Mouse (Mus musculus) splenic B cell, adult 2 months (primary cell): ENCODE measurements at regions not wholly inside any gene's neighbourhood (a gene's known extent, or its start where the extent isn't known, plus 50 kb on each side); places are given as distances from the start of the nearest gene placed in this dataset.

Experiments
- DNase-seq: peaks from one replicate; pipeline ENCODE4 v3.0.0-alpha.2; 2011; ENCODE audit warnings: low read depth, low spot score
- H3K27me3 ChIP-seq: 2 replicates; pipeline ENCODE4 v1.6.1; 2012; ENCODE audit warnings: mild to moderate bottlenecking, low read length, moderate library complexity, mixed read lengths; ENCODE audit not compliant: control insufficient read depth, poor library complexity, insufficient read depth, severe bottlenecking
- H3K36me3 ChIP-seq: 2 replicates; pipeline ENCODE4 v1.6.1; 2012; ENCODE audit warnings: mild to moderate bottlenecking, low read length, moderate library complexity, mixed read lengths; ENCODE audit not compliant: control insufficient read depth, poor library complexity, insufficient read depth, severe bottlenecking

DNA sequence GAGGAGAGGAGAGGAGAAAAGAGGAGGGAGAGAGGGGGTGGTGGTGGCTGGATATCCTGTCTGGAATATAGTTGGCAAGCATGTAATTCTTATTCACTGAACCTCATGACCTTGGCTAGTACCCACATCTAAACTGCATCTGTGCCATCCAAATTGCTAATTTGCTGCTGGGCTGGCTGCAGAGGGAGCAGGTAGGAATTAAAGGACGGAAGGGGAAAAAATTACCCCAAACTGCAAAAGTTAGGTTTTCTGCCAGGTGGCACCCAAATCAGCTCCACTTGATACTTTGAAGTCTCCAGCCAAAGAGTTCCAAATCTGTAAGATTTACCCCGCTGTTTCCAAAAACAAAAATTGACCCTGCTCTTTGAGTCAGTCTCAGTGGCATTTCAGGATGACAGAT, 466.2 kb upstream of the Tnp1 start:
- Histone ChIP-seq H3K27me3 (no peaks in the 10 kb centered on the region), H3K36me3 (no peaks in the 10 kb centered on the region)
- DNase-seq = no peak

DNA sequence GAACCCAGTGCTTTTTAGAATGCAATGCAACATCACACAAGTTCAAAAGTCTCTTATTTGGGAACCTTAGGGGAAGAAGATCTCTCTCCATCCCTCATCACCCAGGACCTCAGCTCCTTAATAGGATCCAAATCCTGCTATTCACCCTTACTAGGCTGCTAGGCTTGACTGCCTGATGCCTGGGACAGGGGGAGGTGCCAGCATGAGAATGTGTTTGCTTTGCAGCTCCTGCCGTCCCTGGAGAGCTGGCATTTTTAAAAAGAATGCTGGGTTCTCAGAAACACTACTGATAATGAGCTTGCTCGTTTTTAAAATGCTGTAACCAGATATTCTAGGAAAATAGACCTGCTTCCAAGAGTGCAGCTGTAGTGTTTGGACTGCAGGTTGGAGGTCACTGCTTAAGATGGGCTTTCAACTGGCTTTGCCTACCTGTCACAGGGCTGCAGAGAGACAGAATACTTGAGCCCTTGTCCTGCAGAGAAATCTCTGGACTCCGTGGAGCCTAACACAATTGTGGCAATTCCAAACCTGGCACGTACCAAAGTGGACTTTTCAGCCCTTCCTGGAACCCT, 463.7 kb upstream of the Tnp1 start:
- no peaks in the 10 kb centered on the region for H3K36me3 ChIP-seq
- no peak for DNase-seq
- no peaks in the 10 kb centered on the region for H3K27me3 ChIP-seq

DNA sequence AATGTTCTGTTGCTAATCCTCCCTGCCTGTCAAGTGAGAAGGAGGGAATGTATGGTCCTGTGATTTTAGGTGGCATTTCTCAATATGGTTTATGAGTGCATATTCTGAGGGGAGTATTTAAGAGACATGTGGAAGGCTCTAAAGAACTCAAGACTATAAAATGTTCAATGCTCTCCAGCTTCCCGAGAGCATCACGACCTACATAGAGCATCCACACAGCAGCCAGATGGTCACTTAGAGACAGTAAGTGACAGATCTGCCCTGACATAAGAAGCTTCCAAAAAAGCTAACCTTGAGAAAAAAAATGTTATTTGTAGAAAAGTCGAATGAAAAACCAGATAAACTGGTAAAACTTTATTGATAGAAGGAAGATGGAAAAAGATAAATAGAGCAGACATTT, 444.9 kb upstream of the Tnp1 start:
- no peaks in the 10 kb centered on the region for H3K27me3 ChIP-seq
- H3K36me3 ChIP-seq = no peaks in the 10 kb centered on the region
- no peak for DNase-seq

DNA sequence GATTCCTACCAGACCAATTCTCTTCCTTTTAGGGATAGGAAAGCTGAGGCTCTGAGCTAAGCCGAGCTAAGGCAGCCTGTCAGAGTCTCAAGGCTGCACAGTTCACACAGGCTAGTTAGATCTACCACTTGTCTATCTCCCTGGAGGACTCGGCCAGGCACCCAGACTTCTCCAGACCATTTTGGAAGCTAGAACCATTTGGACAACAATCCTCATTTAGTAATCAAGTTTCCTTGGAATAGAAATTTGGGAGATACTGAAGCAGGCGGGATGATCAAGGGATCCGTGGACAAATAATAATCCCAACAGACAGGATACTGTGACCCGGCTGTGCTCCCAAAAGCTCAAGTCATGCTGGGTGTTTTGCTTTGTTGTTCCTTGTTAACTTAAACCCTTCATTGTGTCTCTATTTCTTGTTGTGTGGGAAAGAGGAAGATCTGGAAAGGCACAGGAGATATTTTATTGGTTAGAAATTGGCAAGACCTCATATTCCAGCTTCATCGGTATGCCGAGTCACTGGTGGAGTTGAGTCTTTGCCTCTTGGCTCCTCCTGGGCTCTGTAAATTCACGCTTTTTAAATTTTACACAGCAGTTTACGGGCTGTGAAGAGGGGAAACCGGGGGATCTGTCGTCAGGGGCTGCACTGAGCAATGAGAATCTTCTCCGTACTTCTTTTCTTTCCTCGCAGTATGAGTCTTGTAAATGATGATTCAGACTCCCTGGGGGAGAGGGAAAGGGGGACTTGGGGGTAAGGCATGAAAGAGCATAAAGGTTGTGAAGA, 444.2 kb upstream of the Tnp1 start:
- Histone ChIP-seq H3K36me3 (no peaks in the 10 kb centered on the region), H3K27me3 (no peaks in the 10 kb centered on the region)
- no peak for DNase-seq

DNA sequence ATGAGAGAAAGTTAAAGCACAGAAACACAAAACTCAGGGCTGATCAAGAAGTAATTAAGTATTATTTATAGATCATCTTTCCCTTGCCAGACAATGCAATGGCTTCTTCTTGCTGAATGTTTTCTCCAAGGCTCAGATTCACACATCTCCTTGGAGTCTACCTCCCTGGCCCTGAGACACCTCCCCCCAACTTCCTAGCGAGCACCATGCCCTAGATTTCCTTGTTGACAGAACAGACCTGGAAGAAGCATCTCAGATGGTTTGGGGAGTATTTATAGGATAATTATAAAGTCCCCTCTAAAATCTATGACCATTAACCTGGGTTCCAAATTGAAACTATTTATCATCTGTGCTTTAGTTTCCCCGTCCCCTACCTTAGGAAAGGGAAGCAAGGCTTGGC, 441.6 kb upstream of the Tnp1 start:
- Histone ChIP-seq H3K27me3 (no peaks in the 10 kb centered on the region), H3K36me3 (no peaks in the 10 kb centered on the region)
- DNase-seq = no peak

DNA sequence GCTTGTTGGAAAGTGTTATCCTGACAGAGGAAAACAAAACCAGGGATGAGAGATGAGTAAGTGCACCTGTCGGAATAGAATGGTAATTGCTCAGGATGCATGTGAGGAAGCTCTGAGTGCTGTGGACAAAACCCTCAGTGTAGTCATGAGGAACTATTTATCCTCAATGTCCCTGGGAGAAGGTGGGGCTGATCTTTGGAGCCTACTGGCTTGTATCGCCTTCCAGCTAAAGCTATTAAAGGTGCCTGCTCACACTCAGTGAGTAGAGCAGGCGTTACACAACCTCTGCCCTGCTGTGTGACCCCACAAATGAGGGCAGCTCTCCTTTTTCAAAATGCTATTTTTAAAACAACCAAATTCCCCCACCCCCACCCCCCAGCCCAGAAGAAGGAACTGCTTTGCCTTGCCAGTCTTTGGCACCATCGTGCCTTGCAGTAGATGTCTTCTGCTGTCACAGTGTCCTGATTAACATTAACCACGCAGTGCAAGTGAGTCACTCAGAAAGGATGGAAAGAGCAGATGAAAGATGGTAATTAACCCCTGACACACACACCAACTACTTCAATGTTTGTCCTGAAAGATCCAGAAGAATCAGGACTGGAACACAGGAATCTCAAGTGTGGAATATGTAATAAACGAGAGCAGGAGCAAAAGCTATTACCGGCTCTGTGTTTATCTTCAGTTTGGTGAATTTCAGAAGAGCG, 440.8 kb upstream of the Tnp1 start:
- no peaks in the 10 kb centered on the region for H3K36me3 ChIP-seq
- DNase-seq = no peak

DNA sequence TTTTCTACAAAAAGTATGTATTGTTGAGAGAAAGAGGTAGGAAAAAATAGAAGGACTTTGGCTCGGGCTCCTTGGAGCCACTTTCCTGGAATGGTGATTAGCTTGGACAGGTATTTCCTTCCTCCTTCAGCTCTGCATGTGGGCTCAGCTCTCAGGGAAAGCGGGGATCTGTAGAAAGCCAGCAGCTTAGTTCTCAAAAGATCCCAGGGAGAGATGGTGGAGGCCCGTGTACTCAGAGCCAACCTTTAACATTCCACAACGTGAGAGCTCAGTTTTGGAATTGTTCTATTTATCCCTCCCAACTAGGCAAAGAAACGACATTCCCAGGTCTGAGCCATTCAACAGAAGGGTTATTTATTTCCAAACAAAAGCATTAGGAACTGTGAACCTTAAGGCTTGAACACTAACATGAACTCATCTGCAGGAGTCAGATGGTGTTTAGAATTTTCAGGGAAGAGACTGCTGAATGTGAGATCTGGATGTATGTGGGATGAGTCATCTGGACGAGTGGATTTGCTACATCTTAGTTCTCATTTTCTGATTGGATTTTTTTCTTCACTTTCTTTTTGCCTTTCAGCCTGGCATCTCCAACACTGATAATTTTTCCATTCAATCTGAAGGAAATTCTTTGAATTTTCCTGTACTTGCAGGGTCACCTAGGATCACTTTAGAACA, 428.6 kb upstream of the Tnp1 start:
- no peak for DNase-seq
- Histone ChIP-seq H3K27me3 (no peaks in the 10 kb centered on the region), H3K36me3 (no peaks in the 10 kb centered on the region)

More for the DNA sequence above, 440.8 kb upstream of the Tnp1 start:
- H3K27me3 ChIP-seq = no peaks in the 10 kb centered on the region

DNA sequence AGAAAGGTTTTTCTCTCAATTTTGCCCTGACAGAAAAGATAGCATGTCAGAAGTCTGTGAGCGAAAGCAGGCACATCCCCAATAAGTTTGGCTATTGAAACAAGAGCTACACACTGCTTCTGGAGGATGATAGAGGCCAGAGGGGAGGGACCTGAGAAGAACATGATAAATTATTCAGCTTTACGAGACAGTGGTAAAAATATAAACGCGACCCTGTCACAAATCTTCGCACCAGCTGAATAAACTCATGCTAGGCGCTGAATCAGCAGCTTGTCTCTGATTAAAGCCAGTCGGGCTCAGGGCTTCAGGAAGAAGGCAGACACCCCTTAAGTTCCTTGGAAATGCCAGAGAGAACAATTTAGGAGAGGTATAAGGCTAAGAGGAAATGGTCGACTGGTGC, 422.7 kb upstream of the Tnp1 start:
- no peak for DNase-seq
- H3K27me3 ChIP-seq = no peaks in the 10 kb centered on the region
- H3K36me3 ChIP-seq = no peaks in the 10 kb centered on the region

DNA sequence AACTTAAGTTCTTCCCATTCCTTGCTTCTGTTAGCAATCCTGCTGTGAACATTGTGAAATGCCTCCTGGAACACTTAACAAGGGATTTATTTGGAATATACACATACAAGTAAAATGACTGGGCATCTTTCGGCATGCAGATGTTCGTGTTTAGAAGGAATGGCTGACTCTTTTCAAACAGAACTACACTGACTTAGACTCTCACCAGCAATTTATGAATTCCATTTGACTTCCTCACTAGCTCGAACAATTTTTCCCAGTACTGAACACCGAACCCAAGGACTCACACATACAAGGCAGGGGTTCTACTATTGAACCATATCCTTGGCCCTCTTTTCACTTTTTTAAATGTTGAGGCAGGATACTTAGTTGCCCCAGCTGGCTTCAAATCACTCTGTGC, 412.4 kb upstream of the Tnp1 start:
- H3K27me3 ChIP-seq = no peaks in the 10 kb centered on the region
- H3K36me3 ChIP-seq = no peaks in the 10 kb centered on the region
- no peak for DNase-seq

DNA sequence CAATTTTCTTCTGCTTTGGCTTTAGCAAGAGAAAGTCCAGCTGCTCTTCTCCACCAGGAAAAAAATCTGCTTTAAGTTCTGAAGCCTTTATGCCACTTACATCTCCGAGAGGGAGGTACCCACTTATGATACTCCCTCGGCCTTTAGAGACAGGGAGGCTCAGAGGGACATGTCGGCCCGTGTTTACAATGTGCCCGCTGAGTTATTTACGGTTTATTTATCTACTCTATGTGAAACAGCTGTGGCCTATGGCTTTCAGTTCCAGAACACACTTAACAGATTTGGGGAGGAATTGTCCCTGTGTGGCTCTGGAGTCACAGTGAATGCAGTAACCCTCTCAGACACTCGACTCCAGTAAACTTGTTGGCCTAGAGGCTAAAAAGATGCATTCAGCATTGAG, 409.3 kb upstream of the Tnp1 start:
- Histone ChIP-seq H3K36me3 (no peaks in the 10 kb centered on the region), H3K27me3 (no peaks in the 10 kb centered on the region)
- DNase-seq = no peak

DNA sequence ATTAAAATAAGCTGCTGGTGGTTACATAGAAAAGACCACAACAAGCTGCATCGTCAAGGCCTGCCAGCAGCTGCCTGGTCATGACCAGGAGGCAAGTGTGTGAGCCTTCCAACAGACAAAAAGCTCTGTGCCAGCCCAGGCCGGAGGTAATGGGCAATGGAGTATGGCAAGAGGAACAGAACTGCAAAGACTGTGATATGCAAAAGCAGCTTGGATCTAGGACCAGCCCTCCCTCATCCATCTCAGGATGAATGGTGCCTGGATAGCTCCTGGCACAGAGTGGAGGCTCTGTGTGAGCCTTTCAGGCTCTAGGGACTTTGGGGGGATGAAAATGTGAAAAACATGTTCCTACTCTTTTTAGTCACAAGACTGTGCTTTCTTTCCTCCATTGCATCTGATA, 402.5 kb upstream of the Tnp1 start:
- no peak for DNase-seq
- Histone ChIP-seq H3K36me3 (no peaks in the 10 kb centered on the region), H3K27me3 (no peaks in the 10 kb centered on the region)

DNA sequence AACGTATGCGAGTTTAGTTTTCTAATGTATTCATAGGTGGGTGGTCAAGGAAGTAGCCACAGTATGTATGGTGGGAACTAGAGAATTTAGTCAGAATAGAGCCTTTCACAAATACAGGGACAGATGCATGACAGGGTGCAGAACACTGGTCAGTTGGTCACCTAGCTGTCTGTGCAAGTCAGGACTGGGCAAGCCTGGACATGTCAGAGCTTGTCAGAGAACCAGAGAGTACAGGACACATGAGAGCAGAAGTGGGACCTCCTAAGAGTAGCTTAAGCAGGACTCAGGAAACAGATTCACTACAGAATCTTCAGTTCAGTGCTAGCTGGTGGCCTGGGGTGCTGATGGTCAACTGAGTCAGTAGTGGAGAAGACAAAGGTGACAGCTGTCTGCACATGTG, 395.7 kb upstream of the Tnp1 start:
- no peak for DNase-seq
- no peaks in the 10 kb centered on the region for H3K27me3 ChIP-seq
- no peaks in the 10 kb centered on the region for H3K36me3 ChIP-seq

DNA sequence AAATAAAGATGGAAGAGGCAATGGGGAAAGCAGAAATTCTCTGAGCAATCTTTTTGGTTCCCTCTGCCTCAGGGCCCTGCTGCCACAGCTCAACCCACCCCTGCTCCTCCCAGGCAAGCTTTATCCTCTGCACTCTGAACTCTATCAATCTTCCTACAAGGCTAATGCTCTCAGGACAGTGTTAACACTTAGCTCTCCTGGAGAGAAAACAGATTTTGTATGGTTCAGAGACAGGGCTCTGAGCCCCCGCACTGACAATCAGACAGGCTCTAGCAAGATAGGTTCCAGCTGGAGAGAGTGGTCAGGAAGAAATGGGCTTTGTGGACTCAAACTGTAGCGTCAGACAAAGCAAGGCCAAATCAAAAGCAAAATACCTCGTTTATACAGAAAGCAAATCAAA, 383.5 kb upstream of the Tnp1 start:
- Histone ChIP-seq H3K27me3 (no peaks in the 10 kb centered on the region), H3K36me3 (no peaks in the 10 kb centered on the region)
- DNase-seq = no peak

DNA sequence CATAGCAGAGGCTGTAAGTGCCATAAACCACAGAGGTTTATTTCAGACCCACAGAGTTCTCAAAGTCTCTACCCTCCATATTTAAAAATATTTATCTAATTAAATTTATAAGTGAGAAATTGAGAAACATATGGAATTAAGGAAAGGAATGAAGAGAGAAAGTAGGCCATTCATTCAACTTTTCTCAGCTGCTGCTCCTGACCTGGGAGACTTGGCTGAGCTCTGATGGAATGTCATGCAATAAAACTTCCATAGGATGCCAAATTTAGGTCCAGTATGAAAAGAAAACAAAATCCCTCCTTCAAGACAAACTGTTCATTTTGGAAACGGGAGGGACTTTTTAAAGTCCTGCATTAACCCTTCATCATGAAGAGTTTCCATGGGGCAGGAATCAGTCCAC, 379.3 kb upstream of the Tnp1 start:
- Histone ChIP-seq H3K27me3 (no peaks in the 10 kb centered on the region), H3K36me3 (no peaks in the 10 kb centered on the region)
- DNase-seq = no peak

DNA sequence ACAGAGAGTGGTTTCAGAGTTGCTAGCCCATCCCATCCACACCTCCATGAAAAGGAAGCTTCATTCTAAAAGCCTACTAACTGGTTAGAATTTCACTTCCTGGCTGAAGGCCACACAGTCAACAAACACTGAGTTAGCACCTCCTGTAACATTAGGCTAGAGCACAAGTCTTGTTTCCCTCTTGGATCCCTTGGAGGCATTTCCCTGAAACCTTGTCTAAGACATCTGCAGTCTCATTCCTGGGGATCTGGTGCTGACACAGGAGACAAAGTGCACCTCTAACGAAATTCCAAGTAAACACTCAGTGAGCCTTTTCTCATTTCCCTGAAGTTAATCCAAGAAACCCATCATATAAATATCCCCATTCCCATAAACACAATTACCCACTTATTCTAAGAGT, 378.8 kb upstream of the Tnp1 start:
- Histone ChIP-seq H3K36me3 (no peaks in the 10 kb centered on the region), H3K27me3 (no peaks in the 10 kb centered on the region)
- no peak for DNase-seq
